Mouse (Mus musculus) CH12.LX (cell line): ENCODE measurements at regions not wholly inside any gene's neighbourhood (a gene's known extent, or its start where the extent isn't known, plus 50 kb on each side); places are given as distances from the start of the nearest gene placed in this dataset.

ENCODE experiments used
- DNase-seq: peaks from one replicate; pipeline ENCODE4 v3.0.0-alpha.2; 2013; ENCODE audit errors: extremely low read depth
- H3K27ac ChIP-seq: 2 replicates; pipeline ENCODE4 v1.5.1; 2012; ENCODE audit warnings: low read depth, mild to moderate bottlenecking, control low read depth, moderate library complexity; ENCODE audit not compliant: insufficient read depth
- H3K27me3 ChIP-seq: replicated peaks from 2 replicates; pipeline ENCODE3; 2012; ENCODE audit warnings: inconsistent platforms
- H3K36me3 ChIP-seq, 2 experiments: replicated peaks in 1 of 2; 2 replicates each; pipeline versions ENCODE3 to v1.6.1; 2012; ENCODE audit warnings: inconsistent platforms in 1 of 2, low read length in 1 of 2, mild to moderate bottlenecking in 1 of 2, mixed read lengths in 1 of 2, moderate library complexity in 1 of 2; ENCODE audit not compliant: control insufficient read depth in 1 of 2, insufficient read depth in 1 of 2
- H3K4me1 ChIP-seq, 2 experiments: 2 replicates each; pipeline ENCODE4 v1.6.1; 2012; ENCODE audit warnings: inconsistent platforms in 1 of 2, moderate library complexity in 1 of 2; ENCODE audit not compliant: insufficient read depth in 2 of 2, control insufficient read depth in 1 of 2
- H3K4me2 ChIP-seq: 2 replicates; pipeline ENCODE4 v1.6.1; 2012; ENCODE audit warnings: low read depth, mild to moderate bottlenecking, control low read depth; ENCODE audit not compliant: poor library complexity, insufficient read depth, severe bottlenecking
- H3K4me3 ChIP-seq, 3 experiments: fragments of 150-350 bp in 1 of 3; sonication (generic) in 1 of 3; replicated peaks in 1 of 3; 2 replicates each; pipeline versions ENCODE3 to v1.5.1; 2011 to 2012; ENCODE audit warnings: low read depth in 2 of 3, low read length in 2 of 3, mild to moderate bottlenecking in 2 of 3, moderate library complexity in 2 of 3, control low read depth in 1 of 3, improper control_type of control experiment in 1 of 3, inconsistent platforms in 1 of 3, mixed read lengths in 1 of 3; ENCODE audit not compliant: poor library complexity in 1 of 3
- H3K79me2 ChIP-seq: replicated peaks from 2 replicates; pipeline ENCODE4 v1.6.1; 2012; ENCODE audit warnings: mild to moderate bottlenecking, moderate library complexity; ENCODE audit not compliant: control insufficient read depth, poor library complexity, insufficient read depth, severe bottlenecking; ENCODE audit errors: extremely low read depth
- H3K9ac ChIP-seq: 2 replicates; pipeline ENCODE4 v1.6.1; 2012; ENCODE audit warnings: low read depth, mild to moderate bottlenecking, control low read depth, moderate library complexity; ENCODE audit not compliant: insufficient read depth
- H3K9me3 ChIP-seq: replicated peaks from 2 replicates; pipeline ENCODE3; 2012; ENCODE audit warnings: low read length, inconsistent platforms, mixed read lengths
- CHD2 ChIP-seq: IDR thresholded peaks from 2 replicates; pipeline ENCODE4 v1.6.1; 2011; ENCODE audit warnings: low read length, improper control_type of control experiment
- E2F4 ChIP-seq: IDR thresholded peaks from 2 replicates; pipeline ENCODE4 v1.6.1; 2011; ENCODE audit warnings: low read depth, low read length, improper control_type of control experiment; ENCODE audit not compliant: insufficient replicate concordance
- ETS1 ChIP-seq: conservative IDR thresholded peaks from 2 replicates; pipeline ENCODE4 v1.6.1; 2012; ENCODE audit warnings: low read depth, mild to moderate bottlenecking, inconsistent platforms, low read length, improper control_type of control experiment, moderate library complexity
- GABPA ChIP-seq: IDR thresholded peaks from 2 replicates; pipeline ENCODE4 v1.6.1; 2012; ENCODE audit warnings: low read depth, low read length, improper control_type of control experiment, inconsistent platforms; ENCODE audit not compliant: insufficient replicate concordance
- JUN ChIP-seq: IDR thresholded peaks from 2 replicates; pipeline ENCODE4 v1.6.1; 2011; ENCODE audit warnings: low read depth, mild to moderate bottlenecking, low read length, improper control_type of control experiment, moderate library complexity; ENCODE audit not compliant: insufficient read depth
- KAT2A ChIP-seq: IDR thresholded peaks from 2 replicates; pipeline ENCODE4 v1.6.1; 2012; ENCODE audit warnings: low read length, improper control_type of control experiment, inconsistent platforms; ENCODE audit not compliant: insufficient replicate concordance
- MAZ ChIP-seq: IDR thresholded peaks from 2 replicates; pipeline ENCODE4 v1.6.1; 2012; ENCODE audit warnings: low read depth, mild to moderate bottlenecking, inconsistent platforms, low read length, improper control_type of control experiment, moderate library complexity
- MEF2A ChIP-seq: IDR thresholded peaks from 2 replicates; pipeline ENCODE4 v1.6.1; 2014; ENCODE audit warnings: low read depth, mild to moderate bottlenecking, inconsistent platforms, low read length, improper control_type of control experiment, borderline replicate concordance
- MXI1 ChIP-seq: IDR thresholded peaks from 2 replicates; pipeline ENCODE4 v1.6.1; 2011; ENCODE audit warnings: mild to moderate bottlenecking, low read depth, low read length, improper control_type of control experiment
- NRF1 ChIP-seq: IDR thresholded peaks from 2 replicates; pipeline ENCODE4 v1.6.1; 2014; ENCODE audit warnings: low read depth, mild to moderate bottlenecking, inconsistent platforms, low read length, improper control_type of control experiment, moderate library complexity
- POLR2A ChIP-seq: IDR thresholded peaks from 2 replicates; pipeline ENCODE4 v1.6.1; 2011; ENCODE audit warnings: low read depth, mild to moderate bottlenecking, improper control_type of control experiment, low read length
- POLR2AphosphoS2 ChIP-seq: IDR thresholded peaks from 2 replicates; pipeline ENCODE4 v1.6.1; 2011; ENCODE audit warnings: low read depth, low read length, improper control_type of control experiment
- RAD21 ChIP-seq: IDR thresholded peaks from 2 replicates; pipeline ENCODE4 v1.6.1; 2011; ENCODE audit warnings: low read depth, mild to moderate bottlenecking, low read length, improper control_type of control experiment, moderate library complexity
- SIN3A ChIP-seq: IDR thresholded peaks from 2 replicates; pipeline ENCODE4 v1.6.1; 2012; ENCODE audit warnings: low read length, improper control_type of control experiment, inconsistent platforms
- TCF12 ChIP-seq: IDR thresholded peaks from 2 replicates; pipeline ENCODE4 v1.6.1; 2014; ENCODE audit warnings: low read depth, mild to moderate bottlenecking, inconsistent platforms, low read length, improper control_type of control experiment
- UBTF ChIP-seq: IDR thresholded peaks from 2 replicates; pipeline ENCODE4 v1.6.1; 2012; ENCODE audit warnings: low read depth, mild to moderate bottlenecking, inconsistent platforms, low read length, improper control_type of control experiment, moderate library complexity
- USF1 ChIP-seq: IDR thresholded peaks from 2 replicates; pipeline ENCODE4 v1.6.1; 2014; ENCODE audit warnings: low read depth, mild to moderate bottlenecking, inconsistent platforms, low read length, improper control_type of control experiment
- ZC3H11A ChIP-seq: IDR thresholded peaks from 2 replicates; pipeline ENCODE4 v1.6.1; 2012; ENCODE audit warnings: low read depth, mild to moderate bottlenecking, inconsistent platforms, low read length, improper control_type of control experiment
- ZKSCAN1 ChIP-seq: IDR thresholded peaks from 2 replicates; pipeline ENCODE4 v1.6.1; 2012; ENCODE audit warnings: low read depth, inconsistent platforms, low read length, improper control_type of control experiment, borderline replicate concordance
- dilution Hi-C: fragments of 300-500 bp; cut with MboI; formaldehyde crosslinking; loops from 2 replicates; pipeline ENCODE4 v1.14.3; 2020; ENCODE audit warnings: low sequenced_read_pairs; ENCODE audit not compliant: extremely low pct_unique_long_range_greater_than_20kb, extremely low pct_ligation_motif_present
- in situ Hi-C: fragments of 300-500 bp; cut with MboI; formaldehyde crosslinking; loops from 3 replicates; pipeline ENCODE4 v1.14.3; 2019; ENCODE audit warnings: low sequenced_read_pairs, low pct_ligation_motif_present, low pct_unique_long_range_greater_than_20kb, mixed read lengths

GRCm38 (mm10) chr13:97627247-97627646, 133.2 kb downstream of the Gm10260 start:
- H3K4me2 ChIP-seq = no peak overlapping the region
- no peak overlapping the region for H3K27ac ChIP-seq
- H3K9me3 ChIP-seq = peaks cover 28% of the 10 kb centered on the region
- H3K4me3 ChIP-seq = no peak overlapping the region
- no peak overlapping the region for H3K9ac ChIP-seq
- in situ Hi-C loops = loop anchor here (25.0 kb wide), 1 partner anchor 310 kb away; no protein-coding TSS in a partner anchor
- no peaks in the 10 kb centered on the region for H3K36me3 ChIP-seq
- DNase-seq = no peak
- TF ChIP-seq USF1 = no peak
- no peak for TF ChIP-seq E2F4
- no peak for TF ChIP-seq SIN3A
- no peak for TF ChIP-seq POLR2AphosphoS2
- TF ChIP-seq UBTF = no peak
- TF ChIP-seq JUN = no peak
- H3K79me2 ChIP-seq = no peaks in the 10 kb centered on the region
- dilution Hi-C loops = no loop called here
- H3K27me3 ChIP-seq = no peaks in the 10 kb centered on the region
- H3K4me1 ChIP-seq = no peaks in the 10 kb centered on the region

GRCm38 (mm10) chr13:97626786-97627185, 133.6 kb downstream of the Gm10260 start:
- no peaks in the 10 kb centered on the region for H3K79me2 ChIP-seq
- no peak overlapping the region for H3K27ac ChIP-seq
- peaks cover 29% of the 10 kb centered on the region for H3K9me3 ChIP-seq
- no peak overlapping the region for H3K9ac ChIP-seq
- no peaks in the 10 kb centered on the region for H3K27me3 ChIP-seq
- no peak for DNase-seq
- in situ Hi-C loops (loop anchor here (25.0 kb wide), 1 partner anchor 311 kb away; no protein-coding TSS in a partner anchor), dilution Hi-C loops (no loop called here)
- no peak overlapping the region for H3K4me2 ChIP-seq
- no peaks in the 10 kb centered on the region for H3K4me1 ChIP-seq
- TF ChIP-seq RAD21 = no peak
- no peak overlapping the region for H3K4me3 ChIP-seq
- H3K36me3 ChIP-seq = no peaks in the 10 kb centered on the region

GRCm38 (mm10) chr13:97626116-97626515, 134.3 kb downstream of the Gm10260 start:
- H3K9ac ChIP-seq = no peak overlapping the region
- no peaks in the 10 kb centered on the region for H3K4me1 ChIP-seq
- in situ Hi-C loops = loop anchor here (25.0 kb wide), 1 partner anchor 311 kb away; no protein-coding TSS in a partner anchor
- H3K36me3 ChIP-seq = no peaks in the 10 kb centered on the region
- H3K4me2 ChIP-seq = no peak overlapping the region
- H3K4me3 ChIP-seq = no peak overlapping the region
- H3K27ac ChIP-seq = no peak overlapping the region
- peaks cover 28% of the 10 kb centered on the region for H3K9me3 ChIP-seq
- no peak for DNase-seq
- dilution Hi-C loops = no loop called here
- H3K79me2 ChIP-seq = no peaks in the 10 kb centered on the region
- no peaks in the 10 kb centered on the region for H3K27me3 ChIP-seq
- TF ChIP-seq ZC3H11A = no peak
- TF ChIP-seq TCF12 = no peak
- no peak for TF ChIP-seq CHD2
- TF ChIP-seq POLR2A = no peak
- TF ChIP-seq UBTF = no peak
- TF ChIP-seq ZKSCAN1 = no peak
- TF ChIP-seq MAZ = no peak
- no peak for TF ChIP-seq MEF2A
- TF ChIP-seq KAT2A = no peak
- TF ChIP-seq GABPA = no peak
- TF ChIP-seq POLR2AphosphoS2 = no peak
- TF ChIP-seq ETS1 = no peak
- no peak for TF ChIP-seq NRF1
- no peak for TF ChIP-seq USF1
- no peak for TF ChIP-seq MXI1
- TF ChIP-seq, all 38 proteins: peak for 0
